Mouse (Mus musculus): ENCODE measurements around the gene Ccdc6. TPM values are rescaled to one million over a fixed set of nuclear protein-coding genes. Genes with fewer than 3 reads are reported as not detected.

The Ccdc6 gene
- polyA plus RNA-seq, 1 experiment, result 73.0 TPM

DNA sequence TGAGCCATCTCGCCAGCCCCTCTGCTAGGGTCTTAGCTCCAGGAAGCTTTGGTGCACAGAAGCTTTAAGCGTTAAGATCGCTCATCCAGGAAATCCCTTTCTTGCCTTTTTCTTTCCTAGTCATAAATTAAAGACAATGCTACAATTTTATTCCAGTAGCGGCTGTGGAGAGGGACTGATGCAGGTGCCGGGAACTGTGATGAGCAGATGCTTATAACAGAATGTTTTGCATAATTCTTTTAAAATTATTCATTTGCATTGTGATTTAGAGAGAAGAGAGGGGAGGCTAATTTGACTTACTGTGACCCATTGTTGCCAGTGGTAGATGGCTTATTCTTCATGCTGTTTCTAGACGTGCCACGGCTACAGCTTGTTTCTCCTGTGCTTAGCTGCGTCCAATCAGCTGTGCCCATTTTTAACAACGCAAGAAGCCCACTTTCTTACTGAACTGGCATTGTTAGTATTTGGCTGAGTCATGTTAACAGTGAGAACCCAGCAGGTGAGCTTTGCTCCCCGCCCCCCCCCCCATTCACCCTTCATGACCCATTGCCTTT lies 47.2 kb downstream of the Ccdc6 start:
- Histone ChIP-seq H3K27me3 (ENCODE audit: control insufficient read depth, insufficient read depth, low read length) (no peaks in the 10 kb centered on the region), H3K27ac (ENCODE audit: control insufficient read depth, insufficient read depth, low read depth, low read length) (no peak overlapping the region), H3K36me3 (ENCODE audit: control insufficient read depth, insufficient read depth, low read length) (no peaks in the 10 kb centered on the region), H3K4me3 (ENCODE audit: control insufficient read depth, low read depth, low read length) (no peak overlapping the region), H3K4me1 (ENCODE audit: control insufficient read depth, insufficient read depth, low read length) (peaks cover 1% of the 10 kb centered on the region; the same call in 1 of the 2 replicates)
- no peak for TF ChIP-seq CTCF (IDR thresholded peaks at IDR 0.05; ENCODE audit: control insufficient read depth, insufficient read depth, insufficient replicate concordance, low read depth, low read length)
- TF ChIP-seq POLR2A (IDR thresholded peaks at IDR 0.05; ENCODE audit: control insufficient read depth, low read depth, low read length), result no peak

GRCm38 (mm10) chr10:70145873-70146272 lies 49.0 kb downstream of the Ccdc6 start:
- Histone ChIP-seq H3K27me3 (ENCODE audit: control insufficient read depth, insufficient read depth, low read length) (no peaks in the 10 kb centered on the region), H3K27ac (ENCODE audit: control insufficient read depth, insufficient read depth, low read depth, low read length) (no peak overlapping the region), H3K4me1 (ENCODE audit: control insufficient read depth, insufficient read depth, low read length) (peaks cover 2% of the 10 kb centered on the region; the same call in 1 of the 2 replicates), H3K36me3 (ENCODE audit: control insufficient read depth, insufficient read depth, low read length) (no peaks in the 10 kb centered on the region), H3K4me3 (ENCODE audit: control insufficient read depth, low read depth, low read length) (no peak overlapping the region)
- TF ChIP-seq CTCF (IDR thresholded peaks at IDR 0.05; ENCODE audit: control insufficient read depth, insufficient read depth, insufficient replicate concordance, low read depth, low read length) (no peak), POLR2A (IDR thresholded peaks at IDR 0.05; ENCODE audit: control insufficient read depth, low read depth, low read length) (no peak)

- Histone ChIP-seq H3K27ac (ENCODE audit: control insufficient read depth, insufficient read depth, low read depth, low read length) (no peak overlapping the region), H3K36me3 (ENCODE audit: control insufficient read depth, insufficient read depth, low read length) (no peaks in the 10 kb centered on the region), H3K4me3 (ENCODE audit: control insufficient read depth, low read depth, low read length) (no peak overlapping the region), H3K27me3 (ENCODE audit: control insufficient read depth, insufficient read depth, low read length) (no peaks in the 10 kb centered on the region), H3K4me1 (ENCODE audit: control insufficient read depth, insufficient read depth, low read length) (peaks cover 2% of the 10 kb centered on the region; the same call in 1 of the 2 replicates)
- TF ChIP-seq CTCF (IDR thresholded peaks at IDR 0.05; ENCODE audit: control insufficient read depth, insufficient read depth, insufficient replicate concordance, low read depth, low read length), result no peak
- TF ChIP-seq POLR2A (IDR thresholded peaks at IDR 0.05; ENCODE audit: control insufficient read depth, low read depth, low read length), result no peak
Measured at GRCm38 (mm10) chr10:70149093-70149492, 52.2 kb downstream of the Ccdc6 start.

- TF ChIP-seq CTCF (IDR thresholded peaks at IDR 0.05; ENCODE audit: control insufficient read depth, insufficient read depth, insufficient replicate concordance, low read depth, low read length) (no peak), POLR2A (IDR thresholded peaks at IDR 0.05; ENCODE audit: control insufficient read depth, low read depth, low read length) (no peak)
- no peaks in the 10 kb centered on the region for H3K36me3 ChIP-seq (ENCODE audit: control insufficient read depth, insufficient read depth, low read length)
- H3K4me1 ChIP-seq (ENCODE audit: control insufficient read depth, insufficient read depth, low read length), result peaks cover 2% of the 10 kb centered on the region; the same call in 1 of the 2 replicates
- no peaks in the 10 kb centered on the region for H3K27me3 ChIP-seq (ENCODE audit: control insufficient read depth, insufficient read depth, low read length)
- no peak overlapping the region for H3K27ac ChIP-seq (ENCODE audit: control insufficient read depth, insufficient read depth, low read depth, low read length)
- H3K4me3 ChIP-seq (ENCODE audit: control insufficient read depth, low read depth, low read length), result no peak overlapping the region
Measured at GRCm38 (mm10) chr10:70150301-70150700, 53.4 kb downstream of the Ccdc6 start.

DNA sequence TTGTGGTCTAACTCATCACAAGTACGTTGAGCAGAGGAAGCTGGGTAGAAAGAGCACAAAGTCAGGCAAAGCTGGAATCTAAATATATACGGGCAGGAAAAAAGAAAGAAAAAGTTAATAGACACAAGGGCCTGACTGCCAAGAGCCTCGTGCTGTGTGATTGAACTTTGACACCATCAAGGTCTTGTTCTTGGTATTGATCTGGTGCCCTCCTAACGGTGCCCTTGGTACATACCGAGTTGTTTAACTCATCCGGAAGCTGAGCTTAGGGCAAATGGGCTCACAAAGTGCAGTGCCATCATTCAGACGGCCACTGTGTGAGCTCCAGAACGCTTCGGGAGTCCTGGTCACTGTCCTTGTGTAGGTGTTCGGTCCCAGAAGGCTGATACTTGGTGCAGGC lies 54.2 kb downstream of the Ccdc6 start:
- TF ChIP-seq POLR2A (IDR thresholded peaks at IDR 0.05; ENCODE audit: control insufficient read depth, low read depth, low read length), result no peak
- TF ChIP-seq CTCF (IDR thresholded peaks at IDR 0.05; ENCODE audit: control insufficient read depth, insufficient read depth, insufficient replicate concordance, low read depth, low read length), result no peak
- Histone ChIP-seq H3K27ac (ENCODE audit: control insufficient read depth, insufficient read depth, low read depth, low read length) (no peak overlapping the region), H3K4me3 (ENCODE audit: control insufficient read depth, low read depth, low read length) (no peak overlapping the region), H3K36me3 (ENCODE audit: control insufficient read depth, insufficient read depth, low read length) (no peaks in the 10 kb centered on the region), H3K27me3 (ENCODE audit: control insufficient read depth, insufficient read depth, low read length) (no peaks in the 10 kb centered on the region), H3K4me1 (ENCODE audit: control insufficient read depth, insufficient read depth, low read length) (peaks cover 2% of the 10 kb centered on the region; the same call in 1 of the 2 replicates)

- no peak overlapping the region for H3K27ac ChIP-seq (ENCODE audit: control insufficient read depth, insufficient read depth, low read depth, low read length)
- H3K4me3 ChIP-seq (ENCODE audit: control insufficient read depth, low read depth, low read length), result no peak overlapping the region
- no peaks in the 10 kb centered on the region for H3K36me3 ChIP-seq (ENCODE audit: control insufficient read depth, insufficient read depth, low read length)
- TF ChIP-seq POLR2A (IDR thresholded peaks at IDR 0.05; ENCODE audit: control insufficient read depth, low read depth, low read length) (no peak), CTCF (IDR thresholded peaks at IDR 0.05; ENCODE audit: control insufficient read depth, insufficient read depth, insufficient replicate concordance, low read depth, low read length) (no peak)
- H3K4me1 ChIP-seq (ENCODE audit: control insufficient read depth, insufficient read depth, low read length), result peaks cover 2% of the 10 kb centered on the region; the same call in 1 of the 2 replicates
- no peaks in the 10 kb centered on the region for H3K27me3 ChIP-seq (ENCODE audit: control insufficient read depth, insufficient read depth, low read length)
Measured at GRCm38 (mm10) chr10:70152190-70152743, 55.3 kb downstream of the Ccdc6 start.

- no peak for TF ChIP-seq CTCF (IDR thresholded peaks at IDR 0.05; ENCODE audit: control insufficient read depth, insufficient read depth, insufficient replicate concordance, low read depth, low read length)
- no peak for TF ChIP-seq POLR2A (IDR thresholded peaks at IDR 0.05; ENCODE audit: control insufficient read depth, low read depth, low read length)
- Histone ChIP-seq H3K4me3 (ENCODE audit: control insufficient read depth, low read depth, low read length) (no peak overlapping the region), H3K27ac (ENCODE audit: control insufficient read depth, insufficient read depth, low read depth, low read length) (no peak overlapping the region), H3K27me3 (ENCODE audit: control insufficient read depth, insufficient read depth, low read length) (no peaks in the 10 kb centered on the region), H3K36me3 (ENCODE audit: control insufficient read depth, insufficient read depth, low read length) (no peaks in the 10 kb centered on the region), H3K4me1 (ENCODE audit: control insufficient read depth, insufficient read depth, low read length) (peaks cover 2% of the 10 kb centered on the region; the same call in 1 of the 2 replicates)
Measured at GRCm38 (mm10) chr10:70153810-70154209, 56.9 kb downstream of the Ccdc6 start.
